10 mouse cellular contexts compared by ENCODE assay signal in the genomic region with DNA sequence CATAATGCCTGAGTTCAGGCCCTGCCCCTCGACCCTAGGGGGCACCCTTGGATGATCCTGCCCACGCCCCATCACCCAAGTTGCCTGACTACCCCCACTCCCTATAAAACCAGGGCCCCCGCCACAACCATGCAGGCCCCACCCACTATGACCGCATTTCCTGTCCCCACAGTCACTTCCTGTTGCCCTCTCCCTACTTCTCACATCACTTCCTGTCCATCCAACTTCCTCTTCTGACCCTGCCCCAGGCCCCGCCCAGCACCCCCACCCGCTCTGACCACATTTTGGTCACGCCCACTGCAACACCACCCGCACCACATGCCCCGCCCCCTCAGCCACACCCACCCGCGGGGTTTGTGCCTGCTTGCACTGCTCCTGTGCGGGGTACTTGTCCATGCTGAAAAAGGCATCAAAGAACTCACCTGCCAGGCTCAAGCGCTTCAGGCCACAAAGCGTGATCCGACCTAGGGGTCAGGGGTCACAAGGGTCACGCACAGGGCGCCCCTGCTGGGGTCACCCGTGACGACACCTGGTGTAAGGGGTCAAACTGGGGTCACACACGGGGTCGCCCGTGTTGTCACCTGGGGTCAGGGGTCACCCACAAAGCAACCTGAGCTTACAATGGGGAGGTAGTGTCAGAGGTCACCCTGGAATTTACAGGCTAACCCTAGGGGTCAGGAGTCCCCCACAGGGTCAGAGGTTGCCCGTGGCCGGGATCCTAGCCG. TPM values are rescaled to one million over a fixed set of nuclear protein-coding genes. Genes with fewer than 3 reads are reported as not detected.
DNase-seq lines count a peak whose midpoint lies in the region; TF ChIP-seq lines count a peak whose summit lies in the region.
"Had no signal": no experiment of that assay in that cellular context is flagged by ENCODE, and none has a peak within 500 bp of the region (broad histone marks: within the 10 kb centered on the region; RNA-seq: fewer than 3 reads in every experiment).

No protein-coding gene starts in this region.

- no peak for TF ChIP-seq CTCF in layer of hippocampus, adult 2 months (conservative IDR thresholded peaks at IDR 0.05)
- no peak for TF ChIP-seq CTCF in E14TG2a.4 (conservative IDR thresholded peaks at IDR 0.05; ENCODE audit: low read length)

- peaks cover 5% of the 10 kb centered on the region for H3K36me3 ChIP-seq in E14TG2a.4 (ENCODE audit: insufficient read depth, low read length)

- peak; percentile 15 for DNase-seq in layer of hippocampus, adult 11-12 months (ENCODE audit: low spot score)
- no peak for DNase-seq in layer of hippocampus, adult 2 months (ENCODE audit: low spot score in 2 of 2)
- DNase-seq in NIH3T3 (ENCODE audit: low read depth), result peak; percentile 17
- DNase-seq in natural killer cell, adult 2 months (ENCODE audit: low spot score in 2 of 2), result peak; percentile 20 to 28
- DNase-seq in neural tube, embryonic 10.5 days (ENCODE audit: extremely low spot score, low spot score), result no peak
- no peak for DNase-seq in heart, adult 8-10 months (ENCODE audit: low spot score)

- no peak overlapping the region for H3K27ac ChIP-seq in layer of hippocampus, adult 2 months
- H3K27ac ChIP-seq: heart, embryonic 13.5 days; liver, embryonic 14.5 days; neural tube, embryonic 13.5 days had no signal

- no peak overlapping the region for H3K4me3 ChIP-seq in layer of hippocampus, adult 2 months
- peak overlapping the region; percentile 37; the same call in 1 of the 2 replicates for H3K4me3 ChIP-seq in E14TG2a.4 (replicated peaks; ENCODE audit: low read length)
- H3K4me3 ChIP-seq: heart, embryonic 13.5 days; neural tube, embryonic 13.5 days had no signal

- peaks cover 37% of the 10 kb centered on the region for H3K9me3 ChIP-seq in E14TG2a.4 (ENCODE audit: low read length)

- H3K4me1 ChIP-seq in E14TG2a.4 (replicated peaks; ENCODE audit: low read depth, low read length), result no peaks in the 10 kb centered on the region
- H3K4me1 ChIP-seq: heart, embryonic 13.5 days; neural tube, embryonic 13.5 days had no signal

- no peaks in the 10 kb centered on the region for H3K27me3 ChIP-seq in E14TG2a.4 (ENCODE audit: insufficient read depth, low read length)
- H3K27me3 ChIP-seq: heart, embryonic 13.5 days; neural tube, embryonic 13.5 days had no signal

RNA-seq across cellular contexts. Expression of a gene that starts 7.6 kb away (rescaled TPM):
- 10 to 100 TPM; 24.3 to 26.5 TPM for total RNA-seq in layer of hippocampus, adult 2 months (2021)
- 1 to 10 TPM; 3.7 to 8.1 (median 5.7) TPM for total RNA-seq in heart, adult 8-10 months (2022)

Comparison
In these comparisons a context has a peak if more than half of its experiments do, and no peak if none do; other contexts are left out.
1. DNase-seq: peak in layer of hippocampus, adult 11-12 months (single experiment), NIH3T3 (single experiment) and natural killer cell, adult 2 months (2 of 2); none in layer of hippocampus, adult 2 months (0 of 2), neural tube, embryonic 10.5 days (single experiment) and heart, adult 8-10 months (single experiment).